Mouse (Mus musculus) brain, embryonic 14.5 days (tissue): ENCODE measurements around the gene Fadd.

Experiments
- CTCF ChIP-seq: fragments of 200-500 bp; IDR thresholded peaks from 2 replicates; pipeline ENCODE4 v1.5.1; 2012; ENCODE audit warnings: inconsistent platforms, mild to moderate bottlenecking, moderate library complexity, borderline replicate concordance; ENCODE audit not compliant: insufficient read depth, insufficient read length; ENCODE audit errors: extremely low read depth
- POLR2A ChIP-seq: fragments of 200-500 bp; IDR thresholded peaks from 2 replicates; pipeline ENCODE4 v1.6.1; 2012; ENCODE audit warnings: mild to moderate bottlenecking, inconsistent platforms, borderline replicate concordance; ENCODE audit not compliant: poor library complexity, insufficient read depth, insufficient read length, severe bottlenecking; ENCODE audit errors: extremely low read depth

- no peak for TF ChIP-seq POLR2A
- TF ChIP-seq CTCF = no peak
These were observed 38.1 kb upstream of the Fadd start for GRCm38 (mm10) chr7:144620315-144620714.
